Mouse (Mus musculus) cerebellum, adult 2 months (tissue): ENCODE data around the gene Ext2.

ENCODE experiments used
- CTCF ChIP-seq: fragments of 200-500 bp; IDR thresholded peaks from 2 replicates; pipeline ENCODE4 v1.5.1; 2011; ENCODE audit warnings: low read depth, mild to moderate bottlenecking, control low read depth, low read length, moderate library complexity, borderline replicate concordance; ENCODE audit not compliant: insufficient read depth
- POLR2A ChIP-seq: fragments of 200-500 bp; IDR thresholded peaks from 2 replicates; pipeline ENCODE4 v1.6.1; 2011; ENCODE audit warnings: low read length, control low read depth, borderline replicate concordance; ENCODE audit not compliant: insufficient read depth

- TF ChIP-seq CTCF: no peak
- no peak for TF ChIP-seq POLR2A
These were observed 113.1 kb downstream of the Ext2 start for GRCm38 (mm10) chr2:93709241-93709640.
